Mouse (Mus musculus) embryonic facial prominence, embryonic 15.5 days (tissue): Measurements from ENCODE around the gene Mpig6b. TPM values are rescaled to one million over a fixed set of nuclear protein-coding genes. Genes with fewer than 3 reads are reported as not detected.
"Not testable (repeated sequence)": the region's sequence is repeated elsewhere in the genome, so short reads cannot be mapped to it uniquely, and the experiment has no call there.

ENCODE experiments used
- ATAC-seq: fragments of 200-750 bp; cut with Nextera tagmentation; 2 replicates; pipeline ENCODE4 v1.8.0; 2017; ENCODE audit warnings: low read depth, moderate TSS enrichment; ENCODE audit not compliant: insufficient number of reproducible peaks, low FRiP score, low TSS enrichment
- H3K27ac ChIP-seq: fragments of 300-500 bp; sonication (generic); replicated peaks from 2 replicates; pipeline ENCODE4 v1.5.1; 2015; ENCODE audit warnings: mild to moderate bottlenecking, inconsistent platforms
- H3K27me3 ChIP-seq: fragments of 300-500 bp; sonication (generic); 2 replicates; pipeline ENCODE4 v1.6.1; 2015; ENCODE audit warnings: inconsistent platforms
- H3K36me3 ChIP-seq: fragments of 300-500 bp; sonication (generic); 2 replicates; pipeline ENCODE4 v1.6.1; 2015; ENCODE audit warnings: mild to moderate bottlenecking, inconsistent platforms
- H3K4me1 ChIP-seq: fragments of 300-500 bp; sonication (generic); 2 replicates; pipeline ENCODE4 v1.6.1; 2015; ENCODE audit warnings: inconsistent platforms
- H3K4me2 ChIP-seq: fragments of 300-500 bp; sonication (generic); replicated peaks from 2 replicates; pipeline ENCODE4 v1.6.1; 2015; ENCODE audit warnings: mild to moderate bottlenecking, inconsistent platforms
- H3K4me3 ChIP-seq: fragments of 300-500 bp; sonication (generic); replicated peaks from 2 replicates; pipeline ENCODE4 v1.5.1; 2015; ENCODE audit warnings: mild to moderate bottlenecking, inconsistent platforms
- H3K9ac ChIP-seq: fragments of 300-500 bp; sonication (generic); 2 replicates; pipeline ENCODE4 v1.6.1; 2015; ENCODE audit warnings: inconsistent platforms
- H3K9me3 ChIP-seq: fragments of 300-500 bp; sonication (generic); replicated peaks from 2 replicates; pipeline ENCODE4 v1.6.1; 2016; ENCODE audit warnings: inconsistent platforms
- WGBS: fragments of 180-500 bp; shearing (Covaris S2); methylation state at CpG from one replicate; pipeline ENCODE4 v1.1.7; 2015; 5-methylcytosine and 5-hydroxymethylcytosine counted together
- polyA plus RNA-seq: library from polyadenylated mRNA; unstranded; fragments of >200 nt; fragmentation: Nextera tagmentation; extraction: Ambion mirVana; gene quantifications from 2 replicates; pipeline ENCODE4 v1.2.1, GENCODE M21; 2015

Gene Mpig6b
- polyA plus RNA-seq, 1 experiment from 2014 or later, result 1.4 TPM

DNA sequence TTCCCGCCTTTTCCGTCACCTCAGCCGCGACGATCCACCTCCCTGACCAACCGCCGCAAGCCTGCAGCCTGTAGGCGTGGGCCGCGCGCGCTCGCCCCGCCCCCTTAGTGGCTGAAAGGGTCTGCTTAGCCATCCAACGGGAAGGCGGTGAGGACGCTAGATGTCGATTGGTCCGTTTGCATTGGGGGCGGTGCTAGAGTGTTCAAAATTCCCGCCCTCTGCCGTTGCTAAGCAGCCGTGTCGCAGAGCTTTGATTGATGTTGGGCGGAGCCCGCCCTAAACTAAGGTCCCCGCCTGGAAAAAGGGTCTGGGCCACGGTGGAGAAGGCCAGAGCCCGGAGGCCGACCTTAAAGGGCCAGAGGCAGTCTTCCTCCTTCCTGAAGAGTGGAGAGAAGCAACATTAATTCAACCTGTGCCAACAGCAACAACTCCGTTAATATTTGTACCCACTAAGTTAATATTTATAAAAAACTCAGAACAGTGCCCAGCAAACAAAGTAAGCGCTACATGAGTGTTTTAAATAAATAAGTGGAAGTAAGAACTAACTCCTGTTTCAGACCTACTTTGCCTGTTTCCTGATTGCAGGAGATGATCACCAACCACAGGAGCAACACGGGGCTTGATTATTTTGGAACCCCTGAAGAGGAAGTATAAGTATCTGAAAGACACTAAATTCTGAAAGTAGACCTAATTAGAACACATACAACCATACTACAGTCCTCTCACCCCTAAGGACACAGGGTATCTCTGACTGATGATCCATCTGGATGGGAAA is 19.1 kb downstream of the Mpig6b start, which contains the start of gene Msh5:
Msh5 (minus strand) TSS at position 65 of the 775 bp plus-strand sequence.
- WGBS, result 3% methylated on average over 33 of the region's 33 CpGs
- peak within 1 kb of the TSS; percentile 80 for H3K9ac ChIP-seq
- peak within 1 kb of the TSS; percentile 61 for H3K4me3 ChIP-seq
- peaks cover 51% of the 10 kb centered on the region for H3K4me1 ChIP-seq
- peak within 1 kb of the TSS; percentile 99 for H3K27ac ChIP-seq
- H3K4me2 ChIP-seq, result peak within 1 kb of the TSS; percentile 98
- H3K9me3 ChIP-seq, result no peaks in the 10 kb centered on the region
- H3K27me3 ChIP-seq, result no peaks in the 10 kb centered on the region
- no peaks in the 10 kb centered on the region for H3K36me3 ChIP-seq
- ATAC-seq, result peak; percentile 97

DNA sequence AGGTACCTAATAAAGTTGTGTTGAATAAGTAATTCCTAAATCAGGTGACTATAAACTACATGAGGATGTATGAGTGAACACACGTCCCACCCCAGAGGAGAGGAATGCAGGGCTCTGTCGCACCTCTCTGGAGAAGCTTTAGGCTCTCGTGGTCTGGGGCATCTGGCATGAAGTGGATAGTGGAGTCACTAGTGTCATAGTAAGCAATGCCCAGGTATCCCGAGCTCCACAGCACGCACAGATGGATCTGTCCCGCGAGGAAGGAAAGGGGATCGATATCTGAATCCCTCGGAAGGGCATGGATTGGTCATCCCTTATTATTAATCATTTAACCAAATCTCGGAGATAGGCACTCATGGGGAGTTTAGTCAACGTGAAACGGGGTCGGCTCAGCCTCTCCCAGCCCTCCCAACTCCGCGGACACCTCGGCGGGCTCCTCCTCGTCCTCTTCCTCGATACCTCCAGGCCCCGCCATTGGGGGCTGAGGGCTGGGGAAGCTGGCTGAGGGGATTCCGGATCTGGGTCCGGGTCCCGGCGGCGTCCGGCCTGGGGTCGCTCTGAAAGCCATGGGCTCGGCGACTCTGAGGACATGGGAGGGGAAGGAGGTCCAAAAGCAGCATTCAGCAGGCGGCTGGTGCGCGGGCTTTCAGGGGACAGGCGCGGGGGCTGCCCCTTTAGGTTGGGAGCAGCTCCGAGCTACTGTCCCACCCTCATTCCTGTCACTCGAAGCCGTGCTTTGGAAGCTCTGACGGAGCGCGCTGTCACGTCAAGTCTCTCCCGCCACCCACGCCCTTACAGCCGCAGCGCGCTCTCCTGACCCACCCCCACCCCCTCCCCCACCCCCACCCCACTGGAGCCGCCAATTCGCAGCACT is 19.9 kb downstream of the Mpig6b start:
- peak overlapping the region; percentile 80 for H3K9ac ChIP-seq
- H3K4me2 ChIP-seq, result peak overlapping the region; percentile 98
- 4% methylated on average over 48 of the region's 48 CpGs for WGBS
- H3K27ac ChIP-seq, result peak overlapping the region; percentile 99
- ATAC-seq, result no peak
- peak overlapping the region; percentile 61 for H3K4me3 ChIP-seq
- H3K27me3 ChIP-seq, result no peaks in the 10 kb centered on the region
- H3K4me1 ChIP-seq, result peaks cover 48% of the 10 kb centered on the region
- H3K9me3 ChIP-seq, result no peaks in the 10 kb centered on the region
- no peaks in the 10 kb centered on the region for H3K36me3 ChIP-seq

- Histone ChIP-seq H3K36me3 (no peaks in the 10 kb centered on the region), H3K27ac (peak overlapping the region; percentile 23)
- 84% methylated on average over 7 of the region's 7 CpGs for WGBS
These were observed 20.8 kb downstream of the Mpig6b start for GRCm38 (mm10) chr17:35044904-35045806.

GRCm38 (mm10) chr17:35043794-35044193 is 22.2 kb downstream of the Mpig6b start:
- H3K36me3 ChIP-seq, result no peaks in the 10 kb centered on the region
- H3K4me1 ChIP-seq, result peaks cover 35% of the 10 kb centered on the region
- ATAC-seq, result no peak
- WGBS, result 73% methylated on average over 4 of the region's 4 CpGs
- no peak overlapping the region for H3K9ac ChIP-seq
- peak overlapping the region; percentile 36; the same call in 1 of the 2 replicates for H3K27ac ChIP-seq
- no peaks in the 10 kb centered on the region for H3K9me3 ChIP-seq
- no peaks in the 10 kb centered on the region for H3K27me3 ChIP-seq
- H3K4me3 ChIP-seq, result no peak overlapping the region
- H3K4me2 ChIP-seq, result no peak overlapping the region

More at GRCm38 (mm10) chr17:35044904-35045806, 20.8 kb downstream of the Mpig6b start:
- ATAC-seq, result no peak
- H3K9ac ChIP-seq, result no peak overlapping the region
- no peaks in the 10 kb centered on the region for H3K9me3 ChIP-seq
- peaks cover 48% of the 10 kb centered on the region for H3K4me1 ChIP-seq
- H3K4me2 ChIP-seq, result peak overlapping the region; percentile 98
- peak overlapping the region; percentile 61 for H3K4me3 ChIP-seq
- no peaks in the 10 kb centered on the region for H3K27me3 ChIP-seq

DNA sequence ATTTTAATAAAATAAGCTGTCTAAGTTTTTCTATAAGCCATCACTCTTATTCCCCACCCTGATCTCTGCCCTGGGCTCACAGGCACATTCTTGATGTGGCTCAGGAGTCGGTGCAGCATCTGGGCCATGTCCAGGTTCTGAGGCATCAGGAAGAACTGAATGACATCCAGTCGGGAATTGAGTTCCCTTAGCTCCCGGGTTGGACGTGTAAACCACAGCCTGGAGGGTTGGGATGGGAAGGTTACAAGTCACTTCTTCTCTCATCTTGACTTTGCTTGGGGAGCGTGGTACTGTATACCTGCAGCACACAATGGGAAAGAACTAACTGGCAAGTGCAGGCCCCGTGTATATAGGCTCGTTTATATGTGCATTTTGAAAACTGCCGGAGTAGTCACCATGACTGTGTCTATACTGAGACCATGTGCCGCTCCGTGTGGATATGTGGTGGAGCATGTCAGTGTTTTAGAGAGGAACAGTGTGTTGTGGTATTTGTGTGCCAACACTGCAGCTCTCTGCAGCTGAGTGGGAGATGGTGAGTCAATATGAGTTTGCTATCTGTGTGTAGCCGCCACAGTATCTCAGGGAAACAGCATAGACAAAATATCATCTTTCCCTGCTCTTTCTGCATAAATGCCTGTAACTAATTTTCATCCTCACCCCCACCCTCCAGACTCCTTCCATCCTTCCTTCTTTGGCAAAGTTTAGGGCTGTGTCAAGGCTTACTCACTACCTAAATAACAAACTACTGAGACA is 26.7 kb downstream of the Mpig6b start:
- H3K36me3 ChIP-seq, result no peaks in the 10 kb centered on the region
- H3K9ac ChIP-seq, result no peak overlapping the region
- H3K27ac ChIP-seq, result no peak overlapping the region
- no peaks in the 10 kb centered on the region for H3K27me3 ChIP-seq
- WGBS, result 70% methylated on average over 11 of the region's 11 CpGs
- no peak overlapping the region for H3K4me3 ChIP-seq
- no peak overlapping the region for H3K4me2 ChIP-seq
- H3K4me1 ChIP-seq, result 0 out of 2 replicates have a peak, but pooled peaks cover 3% of the 10 kb centered on the region
- no peaks in the 10 kb centered on the region for H3K9me3 ChIP-seq
- ATAC-seq, result no peak

GRCm38 (mm10) chr17:35034896-35035295 is 31.1 kb downstream of the Mpig6b start:
- Histone ChIP-seq H3K27me3 (no peaks in the 10 kb centered on the region), H3K27ac (no peak overlapping the region), H3K4me1 (peaks cover under 1% of the 10 kb centered on the region; the same call in 1 of the 2 replicates), H3K4me3 (no peak overlapping the region), H3K9me3 (no peaks in the 10 kb centered on the region), H3K4me2 (no peak overlapping the region), H3K36me3 (no peaks in the 10 kb centered on the region), H3K9ac (no peak overlapping the region)
- ATAC-seq, result no peak
- 56% methylated on average over 6 of the region's 6 CpGs for WGBS

DNA sequence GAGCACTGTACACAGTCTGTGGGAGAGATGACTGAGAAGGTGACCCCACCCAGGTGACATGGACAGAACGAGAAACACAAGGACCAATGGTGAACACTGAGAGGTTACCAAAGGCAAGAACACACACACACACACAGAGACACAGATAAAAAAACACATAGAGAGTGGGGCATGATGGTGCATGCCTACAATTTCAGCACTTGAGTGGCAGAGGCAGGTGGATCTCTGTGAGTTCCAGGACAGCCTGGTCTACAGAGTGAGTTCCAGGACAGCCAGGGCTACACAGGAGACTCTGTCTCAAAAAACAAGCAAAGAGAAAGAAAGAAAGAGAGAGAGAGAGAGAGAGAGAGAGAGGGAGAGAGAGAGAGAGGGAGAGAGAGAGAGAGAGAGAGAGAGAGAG is 32.3 kb downstream of the Mpig6b start:
- not testable (repeated sequence) for H3K9me3 ChIP-seq, H3K4me3 ChIP-seq, H3K36me3 ChIP-seq, H3K27ac ChIP-seq, H3K27me3 ChIP-seq, H3K9ac ChIP-seq, ATAC-seq, H3K4me2 ChIP-seq
- 68% methylated on average over 1 of the region's 1 CpGs for WGBS
- H3K4me1 ChIP-seq, result peaks cover 12% of the 10 kb centered on the region

DNA sequence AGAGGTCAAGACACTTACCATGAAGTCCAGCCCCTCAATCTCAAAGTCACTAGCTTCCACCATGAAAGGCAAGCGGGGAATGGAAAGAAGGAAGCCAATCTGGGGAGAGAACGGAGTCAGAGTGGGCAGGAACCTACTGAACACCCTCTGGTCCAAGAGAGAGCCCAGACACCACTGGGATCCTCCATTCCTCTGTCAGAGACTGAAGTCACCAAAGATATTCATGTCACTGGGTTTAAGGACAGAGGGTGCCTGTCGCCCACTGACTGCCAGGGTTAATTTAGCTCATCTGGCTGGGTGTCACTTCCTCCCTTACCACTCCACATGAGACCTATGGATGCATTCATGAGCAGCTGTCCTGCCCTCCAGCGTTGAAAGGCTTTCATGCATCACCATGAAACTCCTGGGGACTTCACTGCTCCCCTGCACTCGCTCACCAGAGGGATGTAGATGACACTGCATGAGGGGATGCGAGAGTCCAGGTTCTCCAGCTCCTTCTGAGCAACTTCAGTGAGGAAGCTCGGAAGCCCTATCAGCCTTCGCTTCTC is 33.6 kb downstream of the Mpig6b start:
- Histone ChIP-seq H3K4me1 (peaks cover 25% of the 10 kb centered on the region), H3K36me3 (no peaks in the 10 kb centered on the region), H3K27me3 (no peaks in the 10 kb centered on the region), H3K4me2 (no peak overlapping the region), H3K4me3 (no peak overlapping the region), H3K9me3 (no peaks in the 10 kb centered on the region), H3K9ac (no peak overlapping the region), H3K27ac (no peak overlapping the region)
- 73% methylated on average over 8 of the region's 8 CpGs for WGBS
- ATAC-seq, result no peak

- WGBS, result 82% methylated on average over 7 of the region's 7 CpGs
- Histone ChIP-seq H3K9ac (no peak overlapping the region), H3K27me3 (no peaks in the 10 kb centered on the region), H3K4me3 (no peak overlapping the region), H3K4me1 (peaks cover 28% of the 10 kb centered on the region), H3K36me3 (no peaks in the 10 kb centered on the region), H3K4me2 (no peak overlapping the region), H3K27ac (no peak overlapping the region), H3K9me3 (no peaks in the 10 kb centered on the region)
- ATAC-seq, result no peak
These were observed 34.1 kb downstream of the Mpig6b start for GRCm38 (mm10) chr17:35031880-35032279.

GRCm38 (mm10) chr17:35031272-35031671 is 34.7 kb downstream of the Mpig6b start:
- Histone ChIP-seq H3K4me1 (peaks cover 34% of the 10 kb centered on the region), H3K36me3 (no peaks in the 10 kb centered on the region), H3K4me3 (no peak overlapping the region), H3K4me2 (no peak overlapping the region), H3K9ac (no peak overlapping the region), H3K27ac (no peak overlapping the region), H3K27me3 (no peaks in the 10 kb centered on the region), H3K9me3 (no peaks in the 10 kb centered on the region)
- no peak for ATAC-seq
- WGBS, result 88% methylated on average over 11 of the region's 11 CpGs
